Mouse (Mus musculus) megakaryocyte, embryonic 14.5 days (primary cell): ENCODE results near the gene Lmo7. TPM values are rescaled to one million over a fixed set of nuclear protein-coding genes. Genes with fewer than 3 reads are reported as not detected.

Source experiments
- H3K27me3 ChIP-seq: replicated peaks from 2 replicates; pipeline ENCODE3; 2012; ENCODE audit warnings: inconsistent platforms
- H3K36me3 ChIP-seq: replicated peaks from 2 replicates; pipeline ENCODE3; 2012; ENCODE audit warnings: low read length, inconsistent platforms, mixed read lengths
- H3K4me1 ChIP-seq: 2 replicates; pipeline ENCODE4 v1.6.1; 2012; ENCODE audit warnings: inconsistent platforms
- H3K4me3 ChIP-seq: replicated peaks from 2 replicates; pipeline ENCODE3; 2012; ENCODE audit warnings: moderate library complexity, mild to moderate bottlenecking, inconsistent platforms
- H3K9me3 ChIP-seq: 2 replicates; pipeline ENCODE4 v1.6.1; 2012; ENCODE audit warnings: inconsistent platforms
- FLI1 ChIP-seq: IDR thresholded peaks from 2 replicates; pipeline ENCODE4 v1.6.1; 2012; ENCODE audit warnings: low read length, inconsistent platforms, mixed read lengths
- GATA1 ChIP-seq: IDR thresholded peaks from 3 replicates; pipeline ENCODE4 v1.6.1; 2012; ENCODE audit warnings: mixed read lengths, low read length, inconsistent platforms, borderline replicate concordance
- polyA plus RNA-seq: library from polyadenylated mRNA; stranded (reverse); fragments of >175 nt; gene quantifications from 2 replicates; pipeline ENCODE4 v1.2.3, GENCODE M21; 2012; ENCODE audit warnings: low replicate concordance; ENCODE audit not compliant: insufficient read depth

Lmo7 gene
- polyA plus RNA-seq, 1 experiment, result 0.08 TPM

DNA sequence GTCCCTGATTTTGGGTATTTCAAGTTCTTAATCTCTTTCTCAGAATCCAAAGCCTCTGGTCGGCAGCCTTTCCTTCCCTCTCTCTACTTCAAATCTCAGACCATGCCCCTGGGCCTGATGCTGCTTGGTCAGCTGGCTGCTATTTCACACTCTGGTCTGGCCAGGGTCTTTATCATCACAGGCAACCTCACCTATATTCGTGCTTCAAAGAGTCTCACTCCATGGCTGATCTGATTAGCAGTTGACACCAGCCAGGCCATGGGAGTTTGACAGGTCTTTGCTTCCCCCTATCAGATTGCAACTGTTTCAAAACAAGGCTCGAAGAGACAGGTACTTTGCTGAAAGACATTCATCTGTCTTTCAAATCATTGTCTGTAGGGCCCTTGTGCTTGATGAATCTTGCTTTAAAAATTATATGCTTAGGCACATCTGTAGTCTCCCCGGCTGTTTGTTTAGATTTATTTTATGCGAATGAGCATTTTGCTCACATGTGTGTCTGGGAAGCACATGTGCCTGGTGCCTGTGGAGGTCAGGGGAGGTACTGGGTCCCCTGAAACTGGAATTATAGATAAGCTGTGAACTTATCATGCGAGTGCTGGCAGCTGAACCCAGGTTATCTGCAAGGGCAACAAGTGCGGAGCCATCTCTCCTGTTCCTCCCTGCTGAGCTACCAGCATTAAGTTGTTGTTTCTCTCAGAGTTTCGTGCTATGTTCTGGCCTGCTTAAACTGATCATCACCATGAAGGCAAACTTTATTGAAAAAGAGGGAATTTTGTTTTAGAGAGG lies 116.5 kb downstream of the Lmo7 start:
- no peaks in the 10 kb centered on the region for H3K27me3 ChIP-seq
- H3K9me3 ChIP-seq, result peaks cover under 1% of the 10 kb centered on the region; the same call in 1 of the 2 replicates
- H3K4me1 ChIP-seq, result no peaks in the 10 kb centered on the region
- TF ChIP-seq FLI1, result no peak
- no peak for TF ChIP-seq GATA1
- H3K4me3 ChIP-seq, result no peak overlapping the region
- H3K36me3 ChIP-seq, result no peaks in the 10 kb centered on the region

DNA sequence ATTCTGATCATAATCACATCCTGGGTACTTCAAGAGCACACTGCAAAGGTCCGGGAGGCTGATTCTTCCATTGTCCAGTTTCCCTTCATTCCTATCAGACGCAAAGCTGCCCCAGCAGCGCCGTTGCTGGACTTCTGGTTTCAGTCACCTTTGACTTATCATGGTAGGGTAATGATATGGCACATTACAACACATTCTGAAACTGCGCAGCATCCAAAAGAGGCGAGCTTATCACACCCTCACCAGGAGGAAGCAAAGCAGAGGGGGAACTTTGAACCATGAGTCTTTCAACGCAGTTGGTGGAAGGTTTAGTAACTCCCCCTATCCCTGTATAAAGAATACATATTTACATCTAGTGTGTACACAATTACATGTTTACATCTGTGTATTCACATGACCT lies 117.8 kb downstream of the Lmo7 start:
- Histone ChIP-seq H3K4me1 (no peaks in the 10 kb centered on the region), H3K9me3 (peaks cover 6% of the 10 kb centered on the region; the same call in 1 of the 2 replicates), H3K36me3 (no peaks in the 10 kb centered on the region), H3K4me3 (no peak overlapping the region), H3K27me3 (no peaks in the 10 kb centered on the region)
- TF ChIP-seq GATA1 (no peak), FLI1 (no peak)

DNA sequence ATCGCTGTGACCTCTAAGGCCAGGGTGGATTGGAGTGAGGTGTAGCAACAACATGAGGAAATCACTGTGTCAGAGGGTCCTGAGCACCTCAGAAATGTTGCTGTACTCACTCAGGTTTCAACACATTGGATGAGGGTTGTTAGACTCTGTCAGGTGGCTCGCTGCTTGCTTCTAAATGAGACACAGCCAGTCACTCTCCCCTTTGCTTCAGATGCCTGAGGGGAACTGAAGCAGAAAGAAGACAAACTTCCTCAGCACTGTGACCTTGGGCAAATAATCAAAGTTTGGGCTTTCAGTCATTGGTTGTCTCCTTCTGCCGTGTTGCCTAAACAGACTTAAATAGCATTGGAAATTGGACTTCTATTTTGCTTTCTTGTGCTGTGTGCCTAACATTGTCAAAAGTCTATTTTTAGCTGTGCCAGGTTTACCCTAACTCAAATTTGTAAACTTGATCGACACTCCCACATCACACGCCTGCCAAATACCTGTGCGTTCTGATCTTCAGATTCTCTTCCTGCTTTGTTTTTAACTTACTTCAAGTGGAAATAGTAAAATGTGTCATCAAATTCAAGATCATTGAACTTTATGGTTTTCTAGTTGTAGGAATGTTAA lies 122.9 kb downstream of the Lmo7 start:
- H3K4me3 ChIP-seq, result no peak overlapping the region
- H3K36me3 ChIP-seq, result no peaks in the 10 kb centered on the region
- peaks cover 6% of the 10 kb centered on the region; the same call in 1 of the 2 replicates for H3K9me3 ChIP-seq
- H3K4me1 ChIP-seq, result no peaks in the 10 kb centered on the region
- TF ChIP-seq GATA1 (no peak), FLI1 (no peak)
- H3K27me3 ChIP-seq, result no peaks in the 10 kb centered on the region

DNA sequence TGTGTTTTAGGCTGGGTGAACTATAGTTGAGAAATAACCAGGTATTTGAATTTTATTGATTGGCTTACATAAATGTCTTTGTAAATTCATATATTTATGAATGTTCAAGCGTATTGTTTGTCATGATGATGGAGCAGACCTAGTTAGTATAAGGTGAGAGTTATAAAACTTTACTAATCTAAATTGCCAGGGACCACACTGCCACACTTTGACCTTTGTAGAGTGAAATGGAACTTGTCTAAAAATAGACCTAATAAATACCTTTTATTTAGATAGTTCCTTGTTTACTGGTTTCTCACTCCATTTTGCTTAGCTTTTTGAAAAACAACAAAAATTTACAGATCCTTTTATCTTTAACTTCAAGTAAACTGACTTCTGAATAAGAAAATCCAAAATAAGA lies 123.5 kb downstream of the Lmo7 start:
- peaks cover 6% of the 10 kb centered on the region; the same call in 1 of the 2 replicates for H3K9me3 ChIP-seq
- no peaks in the 10 kb centered on the region for H3K36me3 ChIP-seq
- no peaks in the 10 kb centered on the region for H3K4me1 ChIP-seq
- TF ChIP-seq FLI1 (no peak), GATA1 (no peak)
- no peak overlapping the region for H3K4me3 ChIP-seq
- H3K27me3 ChIP-seq, result no peaks in the 10 kb centered on the region

DNA sequence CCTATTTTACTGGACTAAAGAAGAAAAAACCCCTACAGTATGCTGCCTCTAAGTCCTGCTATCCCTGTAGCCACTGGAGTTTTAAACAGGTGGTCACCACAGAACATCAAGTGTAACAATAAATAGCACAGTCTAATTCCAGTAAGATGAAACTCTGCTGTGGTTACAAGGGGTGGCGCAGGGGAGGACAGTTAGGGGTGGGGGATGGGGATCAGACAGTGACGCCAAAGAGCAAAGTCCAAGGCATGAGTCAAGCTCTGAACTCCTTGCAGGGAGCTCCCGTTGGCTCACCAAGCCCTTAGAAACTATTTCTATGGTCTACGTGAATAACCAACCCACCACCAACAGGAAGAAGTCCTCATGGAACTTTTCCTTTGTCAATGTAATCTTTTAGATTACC lies 124.0 kb downstream of the Lmo7 start:
- Histone ChIP-seq H3K9me3 (peaks cover 6% of the 10 kb centered on the region; the same call in 1 of the 2 replicates), H3K27me3 (no peaks in the 10 kb centered on the region), H3K36me3 (no peaks in the 10 kb centered on the region), H3K4me3 (no peak overlapping the region), H3K4me1 (no peaks in the 10 kb centered on the region)
- TF ChIP-seq GATA1 (no peak), FLI1 (no peak)

DNA sequence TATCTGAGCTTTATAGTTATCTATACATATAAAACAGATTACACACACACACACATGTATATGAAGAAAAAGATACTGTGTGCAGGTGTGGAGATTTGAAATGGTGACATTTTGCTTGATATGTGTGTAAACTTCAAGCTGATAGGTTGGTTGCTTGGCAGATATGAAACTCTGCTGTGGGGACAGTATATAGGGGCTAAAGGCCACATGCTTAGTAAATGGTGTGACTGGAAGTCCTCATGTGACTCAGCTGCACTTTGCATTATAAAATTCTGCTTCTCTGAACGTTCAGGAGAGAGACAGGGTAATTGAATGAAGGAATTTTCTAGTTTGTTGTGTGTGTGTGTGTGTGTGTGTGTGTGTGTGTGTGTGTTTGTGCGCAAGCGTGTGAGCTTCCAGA lies 124.5 kb downstream of the Lmo7 start:
- Histone ChIP-seq H3K4me3 (no peak overlapping the region), H3K4me1 (no peaks in the 10 kb centered on the region), H3K36me3 (no peaks in the 10 kb centered on the region), H3K27me3 (no peaks in the 10 kb centered on the region), H3K9me3 (peaks cover 6% of the 10 kb centered on the region; the same call in 1 of the 2 replicates)
- TF ChIP-seq GATA1 (no peak), FLI1 (no peak)

DNA sequence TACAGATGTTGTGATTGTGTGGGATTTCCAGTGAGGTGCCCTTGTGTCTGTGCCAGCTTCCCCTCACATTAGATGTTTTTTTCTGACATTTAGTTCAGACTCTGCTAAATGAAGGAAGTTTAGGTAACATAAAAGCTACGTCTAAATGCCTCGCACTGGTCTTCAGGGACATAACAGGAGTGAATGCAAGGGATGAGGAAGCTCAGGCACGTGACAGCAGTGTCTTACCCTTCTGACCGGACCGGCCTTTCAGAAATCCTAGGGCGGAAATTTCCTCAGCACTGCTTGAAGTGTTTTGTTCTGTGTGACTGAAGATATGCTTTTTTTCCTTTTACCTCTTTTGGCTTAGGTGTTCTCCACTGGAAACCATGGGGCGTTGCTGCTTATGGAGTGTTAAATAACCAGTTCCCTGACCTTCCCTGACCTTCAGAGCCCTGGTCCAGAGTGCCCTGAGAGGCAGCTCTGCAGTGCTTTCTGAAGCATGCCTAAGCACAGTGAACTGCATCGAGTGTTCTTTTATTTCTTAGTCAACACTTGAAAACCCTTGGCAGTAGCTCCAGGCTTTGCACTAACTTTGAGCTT lies 129.6 kb downstream of the Lmo7 start:
- Histone ChIP-seq H3K9me3 (no peaks in the 10 kb centered on the region), H3K27me3 (no peaks in the 10 kb centered on the region), H3K4me1 (no peaks in the 10 kb centered on the region), H3K4me3 (no peak overlapping the region), H3K36me3 (no peaks in the 10 kb centered on the region)
- TF ChIP-seq FLI1 (no peak), GATA1 (no peak)

DNA sequence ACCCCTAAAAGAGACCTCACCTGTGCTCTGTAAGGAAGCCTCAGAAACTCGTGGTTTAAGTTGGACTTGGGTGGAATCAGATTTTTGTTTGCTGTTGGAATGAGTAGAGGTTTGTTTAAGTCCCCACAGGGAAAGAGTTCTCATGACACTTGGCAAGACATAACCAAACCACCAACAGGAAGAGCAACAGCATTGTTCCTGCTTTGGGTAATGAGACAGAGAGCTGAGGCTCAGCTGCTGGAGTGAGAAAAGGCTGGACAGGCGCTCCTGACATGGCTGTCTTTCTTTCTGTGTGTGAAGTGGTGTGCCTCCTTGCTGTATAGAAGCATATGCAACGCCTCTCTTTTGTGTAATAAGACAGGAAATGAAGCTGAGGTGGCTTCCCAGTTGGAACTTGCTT lies 132.3 kb downstream of the Lmo7 start:
- no peaks in the 10 kb centered on the region for H3K27me3 ChIP-seq
- TF ChIP-seq GATA1 (no peak), FLI1 (no peak)
- H3K4me1 ChIP-seq, result no peaks in the 10 kb centered on the region
- no peak overlapping the region for H3K4me3 ChIP-seq
- no peaks in the 10 kb centered on the region for H3K9me3 ChIP-seq
- H3K36me3 ChIP-seq, result no peaks in the 10 kb centered on the region

DNA sequence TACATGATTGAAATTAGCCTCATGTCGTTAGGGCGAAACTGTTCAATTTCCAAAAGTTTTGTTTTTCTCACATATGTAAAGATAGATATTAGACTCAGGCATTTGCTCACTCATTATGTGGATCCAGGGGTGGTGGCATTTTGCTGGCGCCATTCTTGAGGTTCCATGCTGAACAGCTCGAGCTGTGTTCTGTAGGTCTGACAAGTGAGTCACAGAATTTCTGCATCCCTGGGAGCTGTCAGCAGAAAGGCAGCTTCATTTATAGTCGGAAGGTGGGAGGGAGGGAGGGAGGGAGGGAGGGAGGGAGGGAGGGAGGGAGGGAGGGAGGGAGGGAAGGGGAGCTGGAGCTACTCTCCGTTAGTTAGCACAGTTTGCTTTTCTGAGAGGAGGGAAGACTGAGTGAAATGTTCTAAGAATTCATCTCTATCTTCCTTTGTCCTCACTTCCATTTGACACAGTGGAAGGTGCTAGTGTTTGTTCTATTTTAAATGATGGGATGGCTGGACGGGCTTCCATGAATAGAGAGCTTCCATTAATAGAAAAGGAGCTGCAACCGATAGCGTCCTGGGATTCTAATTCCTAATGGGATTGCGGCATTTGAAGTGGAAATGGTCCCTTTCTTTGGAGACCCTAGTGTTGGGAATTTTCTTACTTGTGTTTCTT lies 137.4 kb downstream of the Lmo7 start:
- no peaks in the 10 kb centered on the region for H3K4me1 ChIP-seq

DNA sequence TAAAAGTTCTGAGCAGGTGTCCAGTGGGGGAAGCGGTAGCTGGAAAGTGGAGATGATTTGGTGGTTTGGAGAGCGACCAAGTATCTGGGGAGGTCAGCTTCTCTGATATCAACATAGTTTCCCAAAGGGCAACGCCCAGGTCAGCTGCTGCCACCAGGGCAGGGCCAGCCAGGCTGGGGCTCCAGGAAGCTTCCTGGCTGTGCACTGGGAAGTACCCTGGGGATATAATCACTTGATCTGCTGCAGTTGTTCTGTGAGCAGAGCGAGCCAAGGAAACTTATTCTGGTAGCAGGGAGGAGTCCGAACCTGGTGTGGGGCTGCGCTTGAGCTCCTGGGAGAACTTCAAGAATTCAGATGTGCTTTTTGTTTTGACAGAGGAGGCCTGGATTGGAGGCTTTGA lies 139.4 kb downstream of the Lmo7 start:
- TF ChIP-seq FLI1 (no peak), GATA1 (no peak)
- H3K4me3 ChIP-seq, result no peak overlapping the region
- no peaks in the 10 kb centered on the region for H3K36me3 ChIP-seq
- no peaks in the 10 kb centered on the region for H3K4me1 ChIP-seq
- H3K27me3 ChIP-seq, result no peaks in the 10 kb centered on the region
- H3K9me3 ChIP-seq, result no peaks in the 10 kb centered on the region

More for the DNA sequence above, 137.4 kb downstream of the Lmo7 start:
- Histone ChIP-seq H3K27me3 (no peaks in the 10 kb centered on the region), H3K36me3 (no peaks in the 10 kb centered on the region), H3K4me3 (no peak overlapping the region), H3K9me3 (no peaks in the 10 kb centered on the region)
- no peak for TF ChIP-seq GATA1
- no peak for TF ChIP-seq FLI1
